ENCODE assay signal across 19 mouse cellular contexts in the genomic region with DNA sequence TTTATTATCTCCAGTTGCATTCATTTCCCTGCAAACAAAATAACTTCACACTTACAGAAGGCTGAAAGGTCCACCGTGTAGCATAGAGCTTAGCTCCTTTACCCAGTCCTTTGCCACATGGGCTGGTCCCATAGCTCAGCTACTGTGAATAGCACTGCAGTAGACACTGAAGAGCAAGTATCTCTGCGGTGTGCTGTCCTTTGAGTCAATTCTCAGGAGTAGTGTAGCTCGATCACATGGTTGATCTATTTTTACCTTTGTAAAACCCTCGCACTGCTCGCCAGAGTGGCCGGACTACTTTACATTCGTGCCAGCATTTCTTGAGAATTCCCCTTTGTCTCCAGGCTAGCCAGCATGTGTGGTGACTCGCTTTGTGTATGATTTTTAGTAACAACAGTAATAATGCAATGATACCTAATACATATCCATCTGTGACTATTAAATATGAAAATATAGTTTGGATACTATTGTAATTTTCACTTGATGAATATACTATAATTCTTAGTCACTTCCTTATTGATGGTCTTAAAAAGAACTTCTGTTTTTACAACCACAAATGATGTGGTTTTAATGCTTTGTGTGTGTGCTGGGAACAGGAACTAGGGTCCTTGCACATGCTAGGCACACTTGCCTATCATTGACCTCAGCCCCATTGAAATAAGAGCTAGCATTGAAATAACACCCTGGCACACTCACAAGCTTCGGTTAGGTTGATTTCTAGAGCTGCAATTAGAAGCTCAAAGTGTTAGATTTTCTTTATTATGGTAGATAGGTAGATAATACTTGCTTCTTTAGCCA.
DNase-seq lines count a peak whose midpoint lies in the region; ATAC-seq and TF ChIP-seq lines count a peak whose summit lies in the region.
"Had no signal": no experiment of that assay in that cellular context is flagged by ENCODE, and none has a peak within 500 bp of the region (broad histone marks: within the 10 kb centered on the region; RNA-seq: fewer than 3 reads in every experiment).

No protein-coding gene starts in this region.

- intact Hi-C loops in left cerebral cortex, adult 2 months (cut with DNase I): no loop called here

- no peaks in the 10 kb centered on the region for H3K27me3 ChIP-seq in heart, embryonic 15.5 days
- H3K27me3 ChIP-seq in heart, embryonic 11.5 days (ENCODE audit: control insufficient read depth, insufficient read depth, low read length): no peaks in the 10 kb centered on the region
- H3K27me3 ChIP-seq in midbrain, embryonic 13.5 days: no peaks in the 10 kb centered on the region
- no peaks in the 10 kb centered on the region for H3K27me3 ChIP-seq in midbrain, embryonic 10.5 days (ENCODE audit: low read depth, poor library complexity, severe bottlenecking)
- H3K27me3 ChIP-seq: embryonic facial prominence, embryonic 13.5 days; forebrain, embryonic 13.5 days; hindbrain, embryonic 15.5 days had no signal

- no peak overlapping the region for H3K27ac ChIP-seq in heart, embryonic 15.5 days
- no peak overlapping the region for H3K27ac ChIP-seq in heart, embryonic 11.5 days (ENCODE audit: low read depth, low read length)
- H3K27ac ChIP-seq in midbrain, embryonic 13.5 days: no peak overlapping the region
- no peak overlapping the region for H3K27ac ChIP-seq in midbrain, embryonic 10.5 days (replicated peaks)
- H3K27ac ChIP-seq in left cerebral cortex, adult 2 months: no peak overlapping the region
- H3K27ac ChIP-seq: embryonic facial prominence, embryonic 13.5 days; forebrain, embryonic 13.5 days; hindbrain, embryonic 15.5 days had no signal

- no peak overlapping the region for H3K4me2 ChIP-seq in heart, embryonic 15.5 days
- no peak overlapping the region for H3K4me2 ChIP-seq in heart, embryonic 11.5 days
- no peak overlapping the region for H3K4me2 ChIP-seq in midbrain, embryonic 13.5 days (replicated peaks)
- H3K4me2 ChIP-seq: embryonic facial prominence, embryonic 13.5 days; forebrain, embryonic 13.5 days; hindbrain, embryonic 15.5 days had no signal

- H3K9ac ChIP-seq in heart, embryonic 15.5 days: no peak overlapping the region
- no peak overlapping the region for H3K9ac ChIP-seq in heart, embryonic 11.5 days (ENCODE audit: low read depth, low read length)
- H3K9ac ChIP-seq in midbrain, embryonic 13.5 days (replicated peaks): no peak overlapping the region
- H3K9ac ChIP-seq: embryonic facial prominence, embryonic 13.5 days; forebrain, embryonic 13.5 days; forebrain, postnatal 0 days; hindbrain, embryonic 15.5 days had no signal

- TF ChIP-seq CTCF in left cerebral cortex, adult 2 months (IDR thresholded peaks at IDR 0.05): no peak

- no peaks in the 10 kb centered on the region for H3K36me3 ChIP-seq in heart, embryonic 15.5 days
- H3K36me3 ChIP-seq in heart, embryonic 11.5 days (ENCODE audit: control insufficient read depth, insufficient read depth, low read length): no peaks in the 10 kb centered on the region
- H3K36me3 ChIP-seq in midbrain, embryonic 13.5 days: no peaks in the 10 kb centered on the region
- no peaks in the 10 kb centered on the region for H3K36me3 ChIP-seq in midbrain, embryonic 10.5 days
- H3K36me3 ChIP-seq: embryonic facial prominence, embryonic 13.5 days; hindbrain, embryonic 15.5 days had no signal

- 47% methylated on average over 9 of the region's 9 CpGs for WGBS in heart, embryonic 15.5 days
- 61% methylated on average over 9 of the region's 9 CpGs for WGBS in heart, embryonic 11.5 days (ENCODE audit: insufficient replicate concordance)
- WGBS in midbrain, embryonic 13.5 days: 76% methylated on average over 9 of the region's 9 CpGs
- 88% methylated on average over 9 of the region's 9 CpGs for WGBS in midbrain, embryonic 10.5 days

- H3K4me1 ChIP-seq in heart, embryonic 15.5 days (replicated peaks): peaks cover 6% of the 10 kb centered on the region; the same call in 1 of the 2 replicates
- no peaks in the 10 kb centered on the region for H3K4me1 ChIP-seq in heart, embryonic 11.5 days (ENCODE audit: control insufficient read depth, insufficient read depth, low read length)
- H3K4me1 ChIP-seq in midbrain, embryonic 13.5 days (replicated peaks): no peaks in the 10 kb centered on the region
- H3K4me1 ChIP-seq in midbrain, embryonic 10.5 days: no peaks in the 10 kb centered on the region
- H3K4me1 ChIP-seq: embryonic facial prominence, embryonic 13.5 days; forebrain, embryonic 13.5 days; hindbrain, embryonic 15.5 days had no signal

- H3K9me3 ChIP-seq in heart, embryonic 15.5 days (replicated peaks): no peaks in the 10 kb centered on the region
- H3K9me3 ChIP-seq in heart, embryonic 11.5 days (replicated peaks; ENCODE audit: control insufficient read depth, low read length): no peaks in the 10 kb centered on the region
- H3K9me3 ChIP-seq in midbrain, embryonic 13.5 days: no peaks in the 10 kb centered on the region
- H3K9me3 ChIP-seq in midbrain, embryonic 10.5 days (replicated peaks): no peaks in the 10 kb centered on the region
- H3K9me3 ChIP-seq: embryonic facial prominence, embryonic 13.5 days; forebrain, embryonic 13.5 days; hindbrain, embryonic 15.5 days had no signal

- DNase-seq in midbrain, embryonic 10.5 days (ENCODE audit: low spot score): no peak
- DNase-seq in brain, adult 2 months (ENCODE audit: low read depth, low spot score): peak; percentile 3
- no peak for DNase-seq in left cerebral cortex, adult 2 months (ENCODE audit: extremely low spot score in 1 of 2, low spot score in 2 of 2)
- DNase-seq: adrenal gland, postnatal 10 days; B cell, adult 2 months; cerebellum, adult 18-20 months; cerebellum, adult 9-11 months; cerebellum, postnatal 36 days; forebrain, postnatal 0 days; gastrocnemius, postnatal 14 days; kidney, adult 2 months had no signal

- peak; percentile 37; the same call in 1 of the 2 replicates for ATAC-seq in heart, embryonic 15.5 days (replicated peaks; ENCODE audit: insufficient number of reproducible peaks, insufficient read depth, low FRiP score, low read depth)
- no peak for ATAC-seq in heart, embryonic 11.5 days (replicated peaks; ENCODE audit: insufficient number of reproducible peaks, low FRiP score, low TSS enrichment)
- 0 out of 2 replicates have a peak, but pooled peaks have one; percentile 40 for ATAC-seq in midbrain, embryonic 13.5 days
- ATAC-seq: CD4-positive, CD25-positive, alpha-beta regulatory T cell, adult 4 months; forebrain, embryonic 13.5 days; forebrain, postnatal 0 days; intestine, embryonic 16.5 days had no signal

- no peak overlapping the region for H3K4me3 ChIP-seq in heart, embryonic 15.5 days
- H3K4me3 ChIP-seq in heart, embryonic 11.5 days (ENCODE audit: low read depth, low read length): no peak overlapping the region
- no peak overlapping the region for H3K4me3 ChIP-seq in midbrain, embryonic 13.5 days (replicated peaks)
- no peak overlapping the region for H3K4me3 ChIP-seq in midbrain, embryonic 10.5 days
- H3K4me3 ChIP-seq in left cerebral cortex, adult 2 months: no peak overlapping the region
- H3K4me3 ChIP-seq: embryonic facial prominence, embryonic 13.5 days; forebrain, embryonic 13.5 days; hindbrain, embryonic 15.5 days had no signal
